8 mouse cellular contexts compared by ENCODE assay signal in the genomic region with DNA sequence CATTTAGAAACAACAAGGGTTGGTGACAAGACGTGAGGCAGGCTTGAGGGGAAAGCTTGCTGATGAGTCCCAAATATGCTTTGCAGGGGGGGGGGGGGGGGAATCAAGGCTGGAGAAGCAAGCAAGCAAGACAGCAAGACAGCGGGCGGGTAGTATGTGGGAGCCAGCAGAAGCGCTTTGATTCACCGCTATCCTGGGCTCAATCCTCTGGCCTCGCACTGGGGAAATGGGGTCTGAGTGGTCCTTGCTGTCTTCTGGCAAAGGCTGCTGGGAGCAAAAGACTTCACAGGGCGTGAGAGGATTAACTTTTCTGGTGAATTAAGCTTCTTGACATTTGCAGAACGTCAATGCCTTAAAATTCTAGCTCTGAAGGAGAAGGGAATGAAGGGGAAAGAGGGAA. TPM values are rescaled to one million over a fixed set of nuclear protein-coding genes. Genes with fewer than 3 reads are reported as not detected.
A peak's percentile ranks its signal among the peaks of the same experiment; 100 is the strongest.
DNase-seq lines count a peak whose midpoint lies in the region; ATAC-seq lines count a peak whose summit lies in the region.

No protein-coding gene starts in this region.

- H3K9me3 ChIP-seq in kidney, embryonic 15.5 days (replicated peaks), result no peaks in the 10 kb centered on the region
- no peaks in the 10 kb centered on the region for H3K9me3 ChIP-seq in embryonic facial prominence, embryonic 13.5 days
- H3K9me3 ChIP-seq in hindbrain, embryonic 16.5 days (ENCODE audit: control insufficient read depth, low read length), result no peaks in the 10 kb centered on the region
- H3K9me3 ChIP-seq in midbrain, embryonic 15.5 days, result no peaks in the 10 kb centered on the region

- no peak for DNase-seq in kidney, postnatal 36 days
- DNase-seq in adipocyte (ENCODE audit: low spot score), result no peak
- DNase-seq in cerebellum, adult 9-11 months, result no peak

- WGBS in kidney, embryonic 15.5 days, result 4% methylated on average over 8 of the region's 8 CpGs
- WGBS in embryonic facial prominence, embryonic 13.5 days, result 2% methylated on average over 8 of the region's 8 CpGs
- 4% methylated on average over 8 of the region's 8 CpGs for WGBS in hindbrain, embryonic 16.5 days
- WGBS in midbrain, embryonic 15.5 days, result 3% methylated on average over 8 of the region's 8 CpGs

- H3K27ac ChIP-seq in kidney, embryonic 15.5 days, result no peak overlapping the region
- no peak overlapping the region for H3K27ac ChIP-seq in embryonic facial prominence, embryonic 13.5 days
- no peak overlapping the region for H3K27ac ChIP-seq in hindbrain, embryonic 16.5 days (ENCODE audit: low read depth, low read length)
- H3K27ac ChIP-seq in midbrain, embryonic 15.5 days, result peak overlapping the region; percentile 59

- peaks cover 31% of the 10 kb centered on the region for H3K27me3 ChIP-seq in kidney, embryonic 15.5 days
- H3K27me3 ChIP-seq in embryonic facial prominence, embryonic 13.5 days, result peaks cover 34% of the 10 kb centered on the region
- H3K27me3 ChIP-seq in hindbrain, embryonic 16.5 days (replicated peaks; ENCODE audit: control insufficient read depth, insufficient read depth, low read length), result no peaks in the 10 kb centered on the region
- H3K27me3 ChIP-seq in midbrain, embryonic 15.5 days (replicated peaks), result 0 out of 2 replicates have a peak, but pooled peaks cover 3% of the 10 kb centered on the region

- no peak overlapping the region for H3K9ac ChIP-seq in kidney, embryonic 15.5 days
- peak overlapping the region; percentile 67; the same call in 1 of the 2 replicates for H3K9ac ChIP-seq in embryonic facial prominence, embryonic 13.5 days
- peak overlapping the region; percentile 65 for H3K9ac ChIP-seq in hindbrain, embryonic 16.5 days (ENCODE audit: low read depth, low read length)
- H3K9ac ChIP-seq in midbrain, embryonic 15.5 days, result peak overlapping the region; percentile 55

- no peaks in the 10 kb centered on the region for H3K36me3 ChIP-seq in kidney, embryonic 15.5 days
- no peaks in the 10 kb centered on the region for H3K36me3 ChIP-seq in embryonic facial prominence, embryonic 13.5 days
- no peaks in the 10 kb centered on the region; the same call in 1 of the 2 replicates for H3K36me3 ChIP-seq in hindbrain, embryonic 16.5 days (ENCODE audit: control insufficient read depth, insufficient read depth, low read length)
- no peaks in the 10 kb centered on the region for H3K36me3 ChIP-seq in midbrain, embryonic 15.5 days (replicated peaks)

- no peak for ATAC-seq in kidney, embryonic 15.5 days (replicated peaks; ENCODE audit: low FRiP score)
- ATAC-seq in embryonic facial prominence, embryonic 13.5 days (ENCODE audit: insufficient number of reproducible peaks, insufficient read depth, low FRiP score, low TSS enrichment, low read depth), result no peak
- ATAC-seq in hindbrain, embryonic 16.5 days, result 0 out of 2 replicates have a peak, but pooled peaks have one; percentile 16
- peak; percentile 10; the same call in 1 of the 2 replicates for ATAC-seq in midbrain, embryonic 15.5 days (replicated peaks)
- ATAC-seq in activated CD4-positive, CD25-positive, alpha-beta regulatory T cell, adult 4 months, result no peak

- peak overlapping the region; percentile 47 for H3K4me3 ChIP-seq in kidney, embryonic 15.5 days (replicated peaks)
- H3K4me3 ChIP-seq in embryonic facial prominence, embryonic 13.5 days, result peak overlapping the region; percentile 46
- H3K4me3 ChIP-seq in hindbrain, embryonic 16.5 days (ENCODE audit: low read length), result peak overlapping the region; percentile 48
- H3K4me3 ChIP-seq in midbrain, embryonic 15.5 days, result peak overlapping the region; percentile 51

- peak overlapping the region; percentile 85 for H3K4me2 ChIP-seq in kidney, embryonic 15.5 days
- peak overlapping the region; percentile 90 for H3K4me2 ChIP-seq in embryonic facial prominence, embryonic 13.5 days
- H3K4me2 ChIP-seq in hindbrain, embryonic 16.5 days (ENCODE audit: low read length), result peak overlapping the region; percentile 66
- peak overlapping the region; percentile 80 for H3K4me2 ChIP-seq in midbrain, embryonic 15.5 days

- peaks cover 23% of the 10 kb centered on the region for H3K4me1 ChIP-seq in kidney, embryonic 15.5 days
- peaks cover 15% of the 10 kb centered on the region for H3K4me1 ChIP-seq in embryonic facial prominence, embryonic 13.5 days
- H3K4me1 ChIP-seq in hindbrain, embryonic 16.5 days (ENCODE audit: control insufficient read depth, insufficient read depth, low read depth, low read length), result peaks cover 2% of the 10 kb centered on the region; the same call in 1 of the 2 replicates
- H3K4me1 ChIP-seq in midbrain, embryonic 15.5 days, result peaks cover 25% of the 10 kb centered on the region

RNA-seq across cellular contexts. Expression of a gene that starts 0.8 kb away (rescaled TPM):
- polyA plus RNA-seq in kidney, embryonic 15.5 days (2015; fragmentation: Nextera tagmentation; extraction: Ambion mirVana), result 1.1 and 1.2 TPM in 2 replicates
- 0.51 and 0.54 TPM in 2 replicates for polyA plus RNA-seq in embryonic facial prominence, embryonic 13.5 days (2015; fragmentation: Nextera tagmentation; extraction: Ambion mirVana)
- 6.3 and 7.9 TPM in 2 replicates for polyA plus RNA-seq in hindbrain, embryonic 16.5 days (2015; fragmentation: Nextera tagmentation; extraction: Ambion mirVana)
- 5.3 and 5.8 TPM in 2 replicates for polyA plus RNA-seq in midbrain, embryonic 15.5 days (2015; fragmentation: Nextera tagmentation; extraction: Ambion mirVana)
- polyA plus RNA-seq in activated CD4-positive, CD25-positive, alpha-beta regulatory T cell, adult 4 months (2017; shearing (Covaris generic)), result under 1 TPM in 1 of 2 experiments, not detected in 1; 0.30 TPM

RNA-seq across cellular contexts. Expression of a gene that starts 45.5 kb away (rescaled TPM):
- 23.4 and 27.0 TPM in 2 replicates for polyA plus RNA-seq in kidney, embryonic 15.5 days (2015; fragmentation: Nextera tagmentation; extraction: Ambion mirVana)
- polyA plus RNA-seq in embryonic facial prominence, embryonic 13.5 days (2015; fragmentation: Nextera tagmentation; extraction: Ambion mirVana), result 26.5 and 29.6 TPM in 2 replicates
- polyA plus RNA-seq in hindbrain, embryonic 16.5 days (2015; fragmentation: Nextera tagmentation; extraction: Ambion mirVana), result 24.1 and 28.2 TPM in 2 replicates
- 29.6 and 34.4 TPM in 2 replicates for polyA plus RNA-seq in midbrain, embryonic 15.5 days (2015; fragmentation: Nextera tagmentation; extraction: Ambion mirVana)
- 10 to 100 TPM; 45.2 to 54.3 TPM for polyA plus RNA-seq in activated CD4-positive, CD25-positive, alpha-beta regulatory T cell, adult 4 months (2017; shearing (Covaris generic))

Comparison
In these comparisons a context has a peak if more than half of its experiments do, and no peak if none do; other contexts are left out.
1. ATAC-seq: peak in hindbrain, embryonic 16.5 days (single experiment) and midbrain, embryonic 15.5 days (single experiment); none in kidney, embryonic 15.5 days (single experiment), embryonic facial prominence, embryonic 13.5 days (single experiment) and activated CD4-positive, CD25-positive, alpha-beta regulatory T cell, adult 4 months (single experiment).
2. Peak in every context shown above with its lines, with median percentiles within 50 percentile points of each other: H3K4me2 ChIP-seq and H3K4me3 ChIP-seq.